Mouse (Mus musculus) midbrain, postnatal 0 days (tissue): Measurements from ENCODE around the gene Hist1h2ai. TPM values are rescaled to one million over a fixed set of nuclear protein-coding genes. Genes with fewer than 3 reads are reported as not detected.
"Not testable (repeated sequence)": the region's sequence is repeated elsewhere in the genome, so short reads cannot be mapped to it uniquely, and the experiment has no call there.

Source experiments
- ATAC-seq: fragments of 200-750 bp; cut with Nextera tagmentation; 2 replicates; pipeline ENCODE4 v1.8.0; 2017; ENCODE audit warnings: moderate number of reproducible peaks, mild to moderate bottlenecking, moderate TSS enrichment, moderate library complexity; ENCODE audit not compliant: low FRiP score
- DNase-seq: peaks from one replicate; pipeline ENCODE4 v3.0.0-alpha.2; 2015; ENCODE audit warnings: low spot score
- H3K27ac ChIP-seq: fragments of 300-500 bp; sonication (generic); 2 replicates; pipeline ENCODE4 v1.5.1; 2014; ENCODE audit warnings: low read depth, mild to moderate bottlenecking, low read length, mixed read lengths
- H3K27me3 ChIP-seq: fragments of 300-500 bp; sonication (generic); 2 replicates; pipeline ENCODE4 v1.6.1; 2014; ENCODE audit warnings: low read length, control low read depth, mixed read lengths; ENCODE audit not compliant: insufficient read depth
- H3K36me3 ChIP-seq: fragments of 300-500 bp; sonication (generic); 2 replicates; pipeline ENCODE4 v1.6.1; 2014; ENCODE audit warnings: low read length, control low read depth, mixed read lengths; ENCODE audit not compliant: insufficient read depth
- H3K4me1 ChIP-seq: fragments of 300-500 bp; sonication (generic); 2 replicates; pipeline ENCODE4 v1.6.1; 2014; ENCODE audit warnings: mild to moderate bottlenecking, control low read depth, antibody characterized with exemption, low read length, mixed read lengths; ENCODE audit not compliant: insufficient read depth
- H3K4me2 ChIP-seq: fragments of 300-500 bp; sonication (generic); 2 replicates; pipeline ENCODE4 v1.6.1; 2014; ENCODE audit warnings: low read depth, mild to moderate bottlenecking, low read length, mixed read lengths; ENCODE audit not compliant: poor library complexity, severe bottlenecking
- H3K4me3 ChIP-seq: fragments of 300-500 bp; sonication (generic); 2 replicates; pipeline ENCODE4 v1.5.1; 2014; ENCODE audit warnings: low read depth, mild to moderate bottlenecking, low read length, moderate library complexity
- H3K9ac ChIP-seq: fragments of 300-500 bp; sonication (generic); replicated peaks from 2 replicates; pipeline ENCODE4 v1.6.1; 2014; ENCODE audit warnings: mild to moderate bottlenecking, low read length, moderate library complexity, mixed read lengths; ENCODE audit not compliant: poor library complexity, severe bottlenecking
- H3K9me3 ChIP-seq: fragments of 300-500 bp; sonication (generic); 2 replicates; pipeline ENCODE4 v1.6.1; 2016; ENCODE audit warnings: low read length, control low read depth
- CTCF ChIP-seq: IDR thresholded peaks from 2 replicates; pipeline ENCODE4 v1.5.1; 2016; ENCODE audit warnings: antibody characterized with exemption, mild to moderate bottlenecking
- WGBS: fragments of 180-500 bp; shearing (Covaris S2); extraction: QIAGEN DNeasy Blood & Tissue Kit; methylation state at CpG from one replicate; pipeline ENCODE4 v1.1.7; 2014; 5-methylcytosine and 5-hydroxymethylcytosine counted together
- polyA plus RNA-seq: library from polyadenylated mRNA; unstranded; fragments of >200 nt; fragmentation: Nextera tagmentation; extraction: Ambion mirVana; gene quantifications from 2 replicates; pipeline ENCODE4 v1.2.1, GENCODE M21; 2015
- total RNA-seq: library from RNA; depleted of rRNA; stranded (reverse); fragments of >200 nt; gene quantifications from 2 replicates; pipeline ENCODE4 v1.2.3, GENCODE M21; 2014

Gene Hist1h2ai
- total and polyA plus RNA-seq, 2 experiments from 2014 or later = 3.2 to 398 TPM

- no peaks in the 10 kb centered on the region for H3K4me1 ChIP-seq
- 28% methylated on average over 11 of the region's 11 CpGs for WGBS
- no peaks in the 10 kb centered on the region for H3K9me3 ChIP-seq
- no peak for DNase-seq
- no peak for ATAC-seq
- H3K27me3 ChIP-seq = no peaks in the 10 kb centered on the region
- no peak overlapping the region for H3K4me2 ChIP-seq
- TF ChIP-seq CTCF = no peak
- no peak overlapping the region for H3K4me3 ChIP-seq
- H3K36me3 ChIP-seq = no peaks in the 10 kb centered on the region
- no peak overlapping the region for H3K9ac ChIP-seq
- H3K27ac ChIP-seq = no peak overlapping the region
Observed at GRCm38 (mm10) chr13:21727948-21728572, 11.8 kb downstream of the Hist1h2ai start.

GRCm38 (mm10) chr13:21729544-21729943, 13.3 kb downstream of the Hist1h2ai start:
- Histone ChIP-seq H3K9ac (no peak overlapping the region), H3K36me3 (no peaks in the 10 kb centered on the region), H3K4me3 (no peak overlapping the region), H3K4me1 (no peaks in the 10 kb centered on the region), H3K27ac (no peak overlapping the region), H3K4me2 (no peak overlapping the region), H3K27me3 (no peaks in the 10 kb centered on the region), H3K9me3 (no peaks in the 10 kb centered on the region)
- 82% methylated on average over 1 of the region's 1 CpGs for WGBS
- ATAC-seq (no peak), DNase-seq (no peak)
- no peak for TF ChIP-seq CTCF

DNA sequence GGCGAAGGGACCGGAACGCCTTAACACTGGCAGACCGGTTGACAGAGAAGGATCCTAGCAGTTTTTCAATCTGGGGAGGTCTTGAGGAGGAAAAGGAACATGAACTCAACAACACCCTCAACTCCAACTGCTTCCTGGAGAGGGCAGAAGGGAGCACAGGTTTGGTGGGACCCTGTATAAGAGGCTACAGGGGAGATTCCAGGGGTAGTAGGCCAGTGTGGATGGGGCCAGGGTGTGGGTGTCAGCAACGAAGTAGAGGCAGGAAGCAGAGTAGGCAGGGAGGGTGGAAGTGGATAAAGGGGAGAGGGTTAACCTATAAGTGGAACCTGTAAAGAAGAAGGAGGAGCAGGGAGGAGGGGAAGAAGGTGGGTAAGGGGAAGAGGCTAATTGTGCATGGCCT, 17.2 kb downstream of the Hist1h2ai start:
- H3K27me3 ChIP-seq = no peaks in the 10 kb centered on the region
- H3K4me1 ChIP-seq = no peaks in the 10 kb centered on the region
- H3K4me2 ChIP-seq = peak overlapping the region; percentile 67
- TF ChIP-seq CTCF = peak; percentile 39
- H3K27ac ChIP-seq = peak overlapping the region; percentile 81
- no peaks in the 10 kb centered on the region for H3K36me3 ChIP-seq
- ATAC-seq (peak; percentile 10; the same call in 1 of the 2 replicates), DNase-seq (no peak)
- no peak overlapping the region for H3K9ac ChIP-seq
- H3K4me3 ChIP-seq = no peak overlapping the region
- 62% methylated on average over 5 of the region's 5 CpGs for WGBS
- no peaks in the 10 kb centered on the region for H3K9me3 ChIP-seq

DNA sequence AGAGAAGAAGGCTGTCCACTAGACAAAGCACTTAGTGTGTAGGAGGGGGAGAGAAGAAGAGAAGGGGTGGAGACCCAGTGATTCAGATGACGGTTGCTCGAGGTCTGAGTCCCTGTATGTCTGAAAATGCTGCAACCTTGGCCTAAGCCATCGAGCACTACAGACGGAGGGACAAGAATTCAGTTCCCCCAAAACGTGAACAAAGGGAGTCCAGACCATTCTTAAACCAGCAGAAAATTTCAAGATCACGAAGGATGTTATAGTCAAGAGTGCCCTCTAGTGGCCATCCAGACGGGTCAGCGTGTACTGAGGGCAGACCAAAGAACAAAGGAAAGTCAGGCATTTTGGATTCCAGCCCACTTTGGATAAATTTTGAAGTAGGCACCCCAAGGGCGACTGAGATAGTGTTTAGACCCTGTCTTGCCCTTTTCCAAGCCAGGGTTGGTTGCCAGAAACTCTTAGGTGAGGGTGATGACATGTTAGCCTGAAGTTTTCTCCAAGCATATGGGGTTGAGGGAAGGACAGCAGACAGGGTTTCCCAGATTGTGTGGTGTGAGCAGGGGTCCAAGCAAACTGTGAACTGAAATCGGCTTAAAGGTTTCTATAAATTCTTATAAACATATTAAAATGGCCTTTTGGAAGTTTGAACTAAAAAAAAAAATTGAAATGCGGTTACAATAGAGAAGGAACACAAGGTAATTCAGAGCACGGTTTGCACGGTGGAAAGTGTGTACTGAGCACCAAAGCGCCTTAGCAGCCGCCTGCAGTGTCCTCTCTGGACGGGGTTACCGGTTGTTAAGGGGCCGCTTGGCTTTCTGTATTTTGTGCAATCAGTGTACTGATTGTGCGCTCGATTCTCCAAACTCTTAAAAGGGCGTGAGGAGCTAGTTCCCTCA, 18.0 kb downstream of the Hist1h2ai start:
- peak overlapping the region; percentile 81 for H3K27ac ChIP-seq

GRCm38 (mm10) chr13:21734906-21735767, 18.9 kb downstream of the Hist1h2ai start, which contains the start of gene Hist1h4j:
Gene Hist1h4j, plus strand, starts transcription at chr13:21735064.
- H3K27me3 ChIP-seq, H3K36me3 ChIP-seq, H3K4me1 ChIP-seq, H3K9me3 ChIP-seq: not testable (repeated sequence)
- Histone ChIP-seq H3K27ac (peak within 1 kb of the TSS; percentile 81), H3K4me3 (peak within 1 kb of the TSS; percentile 46), H3K4me2 (peak within 1 kb of the TSS; percentile 67), H3K9ac (peak within 1 kb of the TSS; percentile 57)
- under 1% methylated on average over 40 of the region's 56 CpGs for WGBS
- ATAC-seq (peak; percentile 88), DNase-seq (peak; percentile 88)

More for the DNA sequence above, 18.0 kb downstream of the Hist1h2ai start:
- Histone ChIP-seq H3K4me1 (no peaks in the 10 kb centered on the region), H3K4me3 (peak overlapping the region; percentile 46), H3K9me3 (no peaks in the 10 kb centered on the region), H3K4me2 (peak overlapping the region; percentile 67), H3K9ac (peak overlapping the region; percentile 57), H3K27me3 (no peaks in the 10 kb centered on the region), H3K36me3 (no peaks in the 10 kb centered on the region)
- under 1% methylated on average over 21 of the region's 21 CpGs for WGBS
- DNase-seq (peak; percentile 96), ATAC-seq (peak; percentile 83)
- TF ChIP-seq CTCF = peak; percentile 90
